Mouse (Mus musculus) ES-E14 (cell line): Measurements from ENCODE around the gene Slc38a1.

ENCODE experiments used
- MAFK ChIP-seq: IDR thresholded peaks from 2 replicates; pipeline ENCODE4 v1.6.1; 2014; ENCODE audit warnings: mild to moderate bottlenecking, low read depth, low read length, inconsistent platforms; ENCODE audit not compliant: insufficient read depth
- ZNF384 ChIP-seq: IDR thresholded peaks from 2 replicates; pipeline ENCODE4 v1.6.1; 2012; ENCODE audit warnings: low read depth, low read length, inconsistent platforms

DNA sequence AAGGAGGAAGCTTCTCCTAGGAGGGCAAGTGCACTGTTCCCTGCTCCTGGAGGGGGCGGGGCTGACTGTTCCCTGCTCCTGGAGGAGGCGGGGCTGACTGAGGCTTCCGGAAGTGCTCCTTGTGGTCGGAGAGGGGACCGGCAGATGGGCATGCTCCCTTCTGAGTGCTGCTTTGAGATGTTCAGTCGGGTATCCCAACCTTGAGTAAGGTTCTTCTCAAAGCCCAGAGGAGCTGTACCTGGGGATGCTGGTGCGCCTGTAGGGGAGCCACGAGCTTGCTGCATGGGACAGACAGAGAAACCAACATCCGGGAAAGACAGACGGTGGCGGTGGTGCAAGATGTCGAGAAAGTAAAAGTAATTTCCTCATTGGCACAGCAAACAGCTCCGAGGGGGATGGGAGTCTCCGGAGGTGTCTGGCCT, 75.9 kb downstream of the Slc38a1 start:
- TF ChIP-seq ZNF384 (no peak), MAFK (no peak)
